Mouse (Mus musculus) bone marrow, adult 2 months (tissue): Measurements from ENCODE around the gene Plch2.

Experiments used
- CTCF ChIP-seq: fragments of 200-500 bp; IDR thresholded peaks from 2 replicates; pipeline ENCODE4 v1.5.1; 2011; ENCODE audit warnings: low read length, control low read depth; ENCODE audit not compliant: control insufficient read depth, insufficient read depth
- POLR2A ChIP-seq: fragments of 200-500 bp; IDR thresholded peaks from 2 replicates; pipeline ENCODE4 v1.6.1; 2011; ENCODE audit warnings: low read depth, mild to moderate bottlenecking, control low read depth, low read length, borderline replicate concordance; ENCODE audit not compliant: control insufficient read depth

DNA sequence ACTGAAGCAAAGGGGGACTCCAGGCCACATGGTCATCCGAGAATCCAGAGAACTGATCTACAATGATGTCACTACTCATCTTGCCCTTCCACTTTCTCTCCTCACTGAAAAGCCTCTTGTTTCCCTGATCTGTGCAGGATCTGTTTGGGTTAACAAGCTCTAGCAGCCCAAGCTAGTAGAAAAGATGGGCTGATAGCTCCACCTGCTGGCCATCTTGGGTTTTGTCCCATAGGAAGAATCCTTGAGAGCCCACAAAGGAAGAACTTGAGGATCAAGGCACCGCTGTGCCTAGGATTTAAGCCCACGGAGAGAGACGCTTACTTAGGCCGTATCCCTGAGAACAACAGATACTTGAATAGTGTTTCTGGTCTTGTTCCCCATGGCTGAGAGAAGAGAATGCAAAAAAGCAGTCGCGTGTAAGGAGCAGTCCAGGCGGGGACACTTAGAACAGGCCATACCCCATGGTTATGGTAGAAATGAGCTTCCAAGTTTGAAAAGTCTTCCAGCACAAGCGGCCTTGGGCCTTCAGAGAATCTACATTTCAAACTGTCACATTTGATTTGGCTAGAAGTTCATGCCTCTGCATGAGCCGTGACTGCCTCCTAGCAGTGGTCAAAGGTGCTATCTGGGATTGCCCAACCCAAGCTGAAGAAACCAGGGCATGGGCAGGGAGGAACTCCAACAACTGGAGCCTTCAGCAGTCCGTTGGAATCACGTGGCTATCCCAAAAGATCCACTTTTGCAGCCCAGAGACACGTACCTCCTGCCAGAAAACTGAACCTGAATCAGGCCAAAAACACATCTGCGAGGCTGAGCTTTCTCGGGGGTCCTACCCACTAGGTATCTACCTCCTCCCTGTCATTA, 9.6 kb upstream of the Plch2 start:
- TF ChIP-seq POLR2A, result no peak
- TF ChIP-seq CTCF, result peak; percentile 60
